Mouse (Mus musculus) E14TG2a.4 (cell line): ENCODE measurements at regions not wholly inside any gene's neighbourhood (a gene's known extent, or its start where the extent isn't known, plus 50 kb on each side); places are given as distances from the start of the nearest gene placed in this dataset.

Experiments used
- H3K27me3 ChIP-seq: 2 replicates; pipeline ENCODE4 v1.6.1; 2014; ENCODE audit warnings: low read length, control low read depth; ENCODE audit not compliant: insufficient read depth
- H3K36me3 ChIP-seq: 2 replicates; pipeline ENCODE4 v1.6.1; 2014; ENCODE audit warnings: low read length, control low read depth; ENCODE audit not compliant: insufficient read depth
- H3K4me1 ChIP-seq: replicated peaks from 2 replicates; pipeline ENCODE4 v1.6.1; 2014; ENCODE audit warnings: low read depth, low read length, control low read depth
- H3K4me3 ChIP-seq: replicated peaks from 2 replicates; pipeline ENCODE4 v1.5.1; 2014; ENCODE audit warnings: mild to moderate bottlenecking, low read length
- H3K9me3 ChIP-seq: 2 replicates; pipeline ENCODE4 v1.6.1; 2014; ENCODE audit warnings: low read length, control low read depth
- CTCF ChIP-seq: conservative IDR thresholded peaks from 2 replicates; pipeline ENCODE4 v1.5.1; 2014; ENCODE audit warnings: low read length
- NANOG ChIP-seq: IDR thresholded peaks from 2 replicates; pipeline ENCODE4 v1.6.1; 2014; ENCODE audit warnings: borderline replicate concordance, low read length, mixed read lengths
- POU5F1 ChIP-seq: IDR thresholded peaks from 2 replicates; pipeline ENCODE4 v1.6.1; 2014; ENCODE audit warnings: low read length, borderline replicate concordance

DNA sequence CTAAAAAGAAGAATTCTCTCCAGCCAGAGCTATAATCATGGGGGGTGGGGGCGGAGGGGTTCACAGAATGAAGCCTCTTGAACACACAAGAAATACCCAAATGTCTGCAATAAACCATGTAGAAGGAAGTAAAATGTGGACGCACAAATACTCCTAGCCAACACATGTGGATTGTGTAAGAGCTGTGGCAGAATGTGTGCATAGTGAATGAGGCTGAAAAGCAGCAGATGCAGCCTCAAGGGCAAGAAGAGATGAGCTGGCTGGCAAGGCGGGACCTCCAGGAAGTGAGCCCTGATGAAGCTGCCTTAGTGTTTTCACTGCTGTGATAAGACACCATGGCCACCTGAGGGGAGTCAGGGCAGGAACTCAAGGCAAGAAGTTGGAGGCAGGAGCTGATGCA, 53.3 kb upstream of the Arhgap28 start:
- H3K4me1 ChIP-seq: no peaks in the 10 kb centered on the region
- H3K27me3 ChIP-seq: no peaks in the 10 kb centered on the region
- H3K4me3 ChIP-seq: no peak overlapping the region
- no peaks in the 10 kb centered on the region for H3K36me3 ChIP-seq
- TF ChIP-seq POU5F1 (no peak), CTCF (no peak), NANOG (no peak)
- peaks cover 31% of the 10 kb centered on the region for H3K9me3 ChIP-seq

DNA sequence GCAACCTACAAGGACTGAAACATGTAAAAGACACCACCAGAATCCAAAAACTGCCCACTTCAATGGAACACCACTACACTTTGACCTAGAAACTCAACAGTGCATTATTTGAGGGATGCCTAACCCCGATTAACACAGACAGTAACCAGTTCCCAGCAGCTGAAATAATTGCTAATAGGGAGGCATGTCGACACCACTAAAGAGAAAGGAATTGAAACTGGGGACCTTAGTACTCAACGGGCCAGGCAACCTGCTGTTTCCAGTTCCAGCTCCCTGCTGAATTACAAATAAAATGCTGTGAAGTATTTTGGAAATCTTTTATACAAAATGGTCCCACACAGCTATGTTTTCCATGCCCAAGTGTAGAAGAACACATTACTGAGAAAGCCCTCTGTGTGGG, 56.5 kb upstream of the Arhgap28 start:
- TF ChIP-seq POU5F1 (no peak), CTCF (no peak), NANOG (no peak)
- H3K4me1 ChIP-seq: no peaks in the 10 kb centered on the region
- no peaks in the 10 kb centered on the region for H3K27me3 ChIP-seq
- H3K9me3 ChIP-seq: peaks cover 31% of the 10 kb centered on the region
- no peaks in the 10 kb centered on the region for H3K36me3 ChIP-seq
- no peak overlapping the region for H3K4me3 ChIP-seq

DNA sequence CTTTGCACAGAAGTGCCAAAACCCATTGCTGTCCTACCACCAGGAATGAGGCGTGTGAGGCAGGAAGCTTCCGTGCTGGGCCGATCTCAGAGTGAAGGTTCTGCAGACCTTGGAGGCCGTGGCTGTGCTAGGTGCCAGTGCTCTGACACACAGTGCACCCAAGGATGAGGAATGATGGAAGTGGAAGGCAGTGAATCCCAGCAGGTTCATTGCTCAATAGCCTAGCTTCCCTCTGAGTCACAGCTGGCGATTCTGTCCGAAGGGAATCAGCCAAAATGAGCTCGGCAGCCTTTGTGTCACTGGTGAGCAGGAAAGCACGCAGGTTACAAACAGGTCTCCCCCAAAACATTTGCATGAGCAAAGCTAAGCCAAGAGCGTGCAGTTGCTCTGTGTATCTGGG, 61.8 kb upstream of the Arhgap28 start:
- Histone ChIP-seq H3K4me3 (no peak overlapping the region), H3K9me3 (no peaks in the 10 kb centered on the region), H3K4me1 (no peaks in the 10 kb centered on the region), H3K36me3 (no peaks in the 10 kb centered on the region), H3K27me3 (no peaks in the 10 kb centered on the region)
- TF ChIP-seq POU5F1: no peak
- no peak for TF ChIP-seq NANOG
- TF ChIP-seq CTCF: no peak

DNA sequence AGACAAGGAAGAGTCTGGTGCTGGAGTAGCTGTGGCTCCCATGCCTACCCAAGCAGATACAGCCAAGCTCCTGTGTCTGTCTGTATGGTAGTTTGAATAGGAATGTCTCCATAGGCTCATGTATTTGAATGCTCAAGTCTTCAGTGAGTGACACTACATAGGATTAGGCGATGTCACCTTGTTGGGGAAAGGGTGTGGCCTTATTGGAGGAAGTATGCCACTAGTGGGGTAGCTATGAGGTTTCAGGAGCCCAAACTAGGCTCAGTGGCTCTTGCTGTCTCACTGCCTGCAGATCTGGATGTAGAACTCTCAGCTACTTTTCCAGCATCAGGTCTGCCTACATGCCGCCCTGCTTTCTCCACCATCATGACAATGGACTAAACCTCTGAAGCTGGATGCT, 62.3 kb upstream of the Arhgap28 start:
- H3K4me1 ChIP-seq: no peaks in the 10 kb centered on the region
- no peaks in the 10 kb centered on the region for H3K9me3 ChIP-seq
- H3K36me3 ChIP-seq: no peaks in the 10 kb centered on the region
- no peak overlapping the region for H3K4me3 ChIP-seq
- TF ChIP-seq CTCF (no peak), POU5F1 (no peak), NANOG (no peak)
- H3K27me3 ChIP-seq: no peaks in the 10 kb centered on the region

DNA sequence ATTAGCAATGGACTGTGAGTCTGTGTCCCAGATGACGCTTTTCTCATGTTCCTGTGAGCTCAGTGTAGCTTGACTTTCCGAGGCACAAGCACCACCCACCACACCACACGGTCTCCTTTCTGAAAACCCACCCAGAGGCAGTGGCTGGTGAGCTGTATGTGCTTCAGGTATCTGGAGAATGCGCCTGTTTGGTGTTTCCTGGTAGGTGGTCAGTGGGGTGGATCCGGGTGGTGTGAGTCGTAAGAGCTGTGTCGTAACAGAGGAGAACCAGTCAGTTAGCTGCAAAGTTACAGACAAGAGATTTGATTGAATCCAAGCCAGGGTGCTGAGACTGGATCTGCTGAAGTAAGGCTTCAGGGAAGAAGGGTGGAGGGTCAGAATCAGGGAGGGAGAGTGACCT, 65.1 kb upstream of the Arhgap28 start:
- no peak overlapping the region for H3K4me3 ChIP-seq
- no peaks in the 10 kb centered on the region for H3K36me3 ChIP-seq
- no peaks in the 10 kb centered on the region for H3K4me1 ChIP-seq
- no peaks in the 10 kb centered on the region for H3K9me3 ChIP-seq
- H3K27me3 ChIP-seq: no peaks in the 10 kb centered on the region
- TF ChIP-seq POU5F1: no peak

DNA sequence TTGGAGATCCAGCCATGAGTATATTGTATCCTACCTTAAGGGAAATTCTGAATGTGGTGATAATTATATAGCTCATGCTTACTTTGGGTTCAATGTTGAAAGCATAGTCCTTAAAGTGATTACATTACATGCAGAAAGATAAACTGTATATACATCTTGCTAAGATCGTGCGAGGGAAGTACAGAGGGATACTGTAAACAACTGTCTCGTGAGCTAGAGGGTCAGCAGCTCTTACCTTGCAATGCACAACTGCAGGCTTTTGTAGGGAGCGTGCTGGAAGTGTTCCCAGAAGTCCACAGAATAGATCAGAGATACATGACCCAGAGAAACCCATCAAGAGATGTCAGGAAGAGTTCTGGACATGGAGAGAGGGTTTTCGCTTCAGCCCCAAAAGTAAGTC, 65.6 kb upstream of the Arhgap28 start:
- Histone ChIP-seq H3K9me3 (no peaks in the 10 kb centered on the region), H3K4me1 (no peaks in the 10 kb centered on the region), H3K27me3 (no peaks in the 10 kb centered on the region), H3K4me3 (no peak overlapping the region), H3K36me3 (no peaks in the 10 kb centered on the region)
- no peak for TF ChIP-seq POU5F1
- TF ChIP-seq NANOG: no peak
- no peak for TF ChIP-seq CTCF

DNA sequence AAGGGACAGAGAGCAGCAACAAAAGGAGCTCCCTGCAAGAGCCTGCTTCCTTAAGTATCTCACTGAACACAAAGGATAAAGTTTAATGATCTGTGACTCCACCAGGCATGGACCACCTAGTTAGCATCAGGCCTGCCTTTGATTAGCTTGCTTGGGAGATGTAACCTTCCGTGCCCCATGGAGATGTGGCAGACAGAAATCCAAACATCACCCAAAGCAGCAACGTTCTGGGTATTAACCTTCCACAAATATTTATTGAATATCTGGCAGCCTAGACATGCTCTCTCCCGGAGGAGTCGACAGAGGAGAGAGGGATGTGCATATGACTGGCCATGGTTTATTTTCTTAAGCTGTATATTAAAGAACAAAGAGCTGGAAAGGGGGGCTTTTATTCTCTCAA, 67.6 kb upstream of the Arhgap28 start:
- no peaks in the 10 kb centered on the region for H3K9me3 ChIP-seq
- no peaks in the 10 kb centered on the region for H3K27me3 ChIP-seq
- no peaks in the 10 kb centered on the region for H3K36me3 ChIP-seq
- H3K4me3 ChIP-seq: no peak overlapping the region
- H3K4me1 ChIP-seq: no peaks in the 10 kb centered on the region
- TF ChIP-seq NANOG (no peak), CTCF (no peak), POU5F1 (no peak)

DNA sequence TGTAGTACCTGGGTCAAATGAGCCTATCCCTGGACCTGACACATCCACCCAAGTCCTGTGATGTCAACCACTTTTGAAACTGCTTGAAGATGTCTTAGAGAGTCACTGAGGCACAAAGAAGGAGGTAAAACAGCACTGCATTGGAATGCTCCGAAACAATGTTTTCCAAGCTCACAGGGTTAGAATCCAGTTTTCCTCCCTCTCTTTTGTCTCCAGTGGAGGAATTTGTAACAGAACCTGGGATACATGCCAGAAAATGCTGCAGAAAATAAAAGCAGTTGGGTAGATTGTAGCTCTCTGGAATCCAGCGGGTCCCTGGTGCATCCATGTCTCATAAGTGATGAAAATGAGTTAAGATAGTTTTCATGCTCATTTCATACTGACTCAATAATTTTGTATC, 71.8 kb upstream of the Arhgap28 start:
- TF ChIP-seq CTCF: no peak
- no peak for TF ChIP-seq NANOG
- TF ChIP-seq POU5F1: no peak
- Histone ChIP-seq H3K4me3 (no peak overlapping the region), H3K36me3 (no peaks in the 10 kb centered on the region)

DNA sequence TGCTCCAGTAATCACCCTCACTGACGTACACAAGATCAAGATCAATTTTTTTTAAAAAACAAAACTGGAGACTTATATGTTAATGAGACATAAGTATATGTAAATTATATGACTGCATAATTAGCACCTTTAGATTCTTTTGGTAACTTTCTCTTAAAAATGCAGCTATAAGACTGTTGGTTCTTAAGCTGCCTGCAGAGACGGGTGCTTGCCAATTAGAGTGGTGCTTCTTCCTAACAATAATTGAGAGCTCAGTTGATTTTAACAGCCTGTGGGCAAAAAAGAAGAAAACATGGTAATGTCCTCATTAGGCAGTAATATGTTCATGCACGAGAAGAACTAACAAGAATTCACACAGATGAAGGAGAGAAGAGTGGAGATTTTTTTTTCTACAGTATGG, 74.8 kb upstream of the Arhgap28 start:
- Histone ChIP-seq H3K9me3 (0 out of 2 replicates have a peak, but pooled peaks cover 3% of the 10 kb centered on the region), H3K4me1 (peaks cover 16% of the 10 kb centered on the region), H3K36me3 (no peaks in the 10 kb centered on the region), H3K4me3 (no peak overlapping the region), H3K27me3 (no peaks in the 10 kb centered on the region)
- TF ChIP-seq CTCF (no peak), POU5F1 (no peak), NANOG (no peak)

More for the DNA sequence above, 71.8 kb upstream of the Arhgap28 start:
- Histone ChIP-seq H3K9me3 (no peaks in the 10 kb centered on the region), H3K4me1 (no peaks in the 10 kb centered on the region), H3K27me3 (no peaks in the 10 kb centered on the region)
